Mouse (Mus musculus) small intestine, adult 2 months (tissue): Measurements from ENCODE around the gene Rad9b.

Source experiments
- CTCF ChIP-seq: fragments of 200-500 bp; IDR thresholded peaks from 2 replicates; pipeline ENCODE4 v1.5.1; 2012; ENCODE audit warnings: low read depth, mild to moderate bottlenecking, control low read depth, inconsistent platforms, low read length, moderate library complexity, mixed read lengths; ENCODE audit not compliant: insufficient replicate concordance, insufficient read length; ENCODE audit errors: extremely low read depth
- POLR2A ChIP-seq: fragments of 200-500 bp; IDR thresholded peaks from 2 replicates; pipeline ENCODE4 v1.6.1; 2012; ENCODE audit warnings: low read depth, mild to moderate bottlenecking, control low read depth, inconsistent platforms, low read length, moderate library complexity

DNA sequence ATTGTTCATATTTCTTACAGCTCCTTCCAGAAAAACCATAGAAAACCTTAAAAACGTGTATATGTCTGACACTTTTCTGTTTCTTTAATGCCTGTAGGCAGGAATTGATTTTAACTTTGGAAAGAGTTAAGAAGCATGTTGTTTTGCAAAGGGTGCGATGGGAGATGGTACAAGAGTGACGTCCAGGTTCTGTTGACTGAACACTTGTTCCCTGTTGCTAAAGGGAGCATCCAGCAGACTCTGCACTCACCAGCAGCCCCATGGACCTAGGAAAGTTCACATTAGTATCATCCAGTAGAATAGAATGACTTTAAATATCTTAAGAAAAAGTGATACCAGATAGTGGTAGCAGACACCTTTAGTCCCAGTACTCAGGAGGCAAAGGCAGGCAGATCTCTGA, 47.5 kb downstream of the Rad9b start:
- TF ChIP-seq CTCF (no peak), POLR2A (no peak)
